Mouse (Mus musculus): ENCODE data around the gene Tmprss11a.

Tmprss11a gene

DNA sequence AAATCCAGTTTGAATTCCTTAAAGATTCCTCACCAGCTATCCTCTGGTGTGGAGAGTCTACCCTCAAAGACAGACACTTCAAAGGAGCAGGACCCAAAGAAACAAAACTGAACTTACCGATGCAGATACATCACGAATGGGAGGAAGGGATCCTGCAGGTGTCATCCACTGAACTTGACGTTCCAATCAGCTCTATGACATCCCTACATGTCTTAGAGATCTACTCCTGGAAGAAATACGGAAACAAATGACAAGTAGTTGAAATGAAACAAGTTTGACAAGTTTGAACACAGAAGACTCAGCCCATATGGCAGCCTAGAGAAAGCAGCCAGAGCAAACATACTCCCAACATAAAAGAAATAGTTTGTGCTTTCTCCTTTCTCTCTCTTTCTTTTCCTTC is at the start of gene Tmprss11a:
Gene Tmprss11a (minus strand): TSS at position 101 of the 400 bp plus-strand sequence.
- DNase-seq = no peak

DNA sequence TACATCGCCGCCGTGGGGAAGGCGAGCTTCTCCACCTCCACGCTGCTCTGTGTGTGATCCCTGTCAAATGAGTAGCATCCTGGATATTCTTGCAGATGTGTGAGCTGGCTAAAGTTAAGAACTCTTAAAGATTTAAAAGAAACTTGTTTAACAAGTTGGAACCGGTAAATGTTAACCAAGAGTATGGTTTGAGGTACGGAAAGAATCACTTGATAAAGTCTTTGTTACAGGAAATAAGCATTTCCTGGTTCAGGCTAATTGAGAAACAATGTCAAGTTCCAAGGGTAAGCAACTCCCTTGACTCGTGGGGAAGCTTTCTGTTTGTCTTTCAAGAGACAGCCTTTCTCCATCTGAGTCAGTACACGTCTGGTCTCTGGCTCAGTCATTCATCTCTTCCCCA is 49.7 kb upstream of the Tmprss11a start, which contains the start of gene Tmprss11g:
Gene Tmprss11g (minus strand): TSS at position 101 of the 400 bp plus-strand sequence.
- DNase-seq = no peak

DNA sequence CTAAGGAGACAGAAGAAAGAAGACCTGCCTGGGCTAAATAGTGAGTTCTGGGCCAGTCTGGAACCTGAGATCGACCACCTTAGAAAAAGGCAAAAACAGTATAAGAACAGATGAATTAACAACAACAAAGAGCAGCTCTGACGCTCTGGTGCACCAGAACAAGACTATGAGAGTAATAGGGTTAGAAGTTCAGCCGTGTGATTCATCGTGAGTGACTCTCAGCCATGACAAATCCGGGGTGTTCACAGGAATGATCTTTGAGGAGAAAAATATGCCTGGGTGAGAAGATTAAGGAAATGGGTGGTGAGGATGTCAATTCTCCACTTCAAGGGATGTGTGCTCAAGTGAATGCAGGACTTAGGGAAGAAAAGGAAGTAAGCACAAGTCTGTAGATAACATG is 42.7 kb upstream of the Tmprss11a start:
- DNase-seq = no peak

GRCm38 (mm10) chr5:86493453-86493852 is 24.7 kb upstream of the Tmprss11a start:
- DNase-seq = no peak

- no peak for DNase-seq
Observed at GRCm38 (mm10) chr5:86482562-86482961, 13.8 kb upstream of the Tmprss11a start.

GRCm38 (mm10) chr5:86482031-86482430 is 13.2 kb upstream of the Tmprss11a start:
- no peak for DNase-seq

DNA sequence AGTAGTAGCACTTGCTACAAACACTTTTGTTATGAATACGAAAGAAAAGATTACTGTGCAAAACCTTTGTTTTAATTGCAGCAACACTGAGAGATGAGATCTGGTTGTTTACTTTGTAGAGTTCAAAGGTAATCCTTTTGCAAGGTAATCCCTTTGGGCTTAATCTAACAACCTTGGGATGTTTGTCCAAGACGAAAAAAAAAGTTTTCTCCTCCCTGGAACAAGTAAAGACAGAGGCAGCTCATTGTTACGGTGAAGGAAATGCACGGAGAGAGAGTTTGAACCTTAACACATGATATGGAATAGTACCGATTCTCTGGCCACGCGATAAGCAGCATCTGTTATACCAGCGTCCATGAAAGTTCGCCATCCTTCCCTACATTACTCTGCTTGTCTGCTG is 5.1 kb upstream of the Tmprss11a start:
- DNase-seq = no peak

GRCm38 (mm10) chr5:86439306-86439705 is 29.5 kb downstream of the Tmprss11a start:
- DNase-seq = no peak

- no peak for DNase-seq
Observed at GRCm38 (mm10) chr5:86438548-86438947, 30.2 kb downstream of the Tmprss11a start.

GRCm38 (mm10) chr5:86432697-86433096 is 36.1 kb downstream of the Tmprss11a start:
- peak; percentile 25 for DNase-seq

DNA sequence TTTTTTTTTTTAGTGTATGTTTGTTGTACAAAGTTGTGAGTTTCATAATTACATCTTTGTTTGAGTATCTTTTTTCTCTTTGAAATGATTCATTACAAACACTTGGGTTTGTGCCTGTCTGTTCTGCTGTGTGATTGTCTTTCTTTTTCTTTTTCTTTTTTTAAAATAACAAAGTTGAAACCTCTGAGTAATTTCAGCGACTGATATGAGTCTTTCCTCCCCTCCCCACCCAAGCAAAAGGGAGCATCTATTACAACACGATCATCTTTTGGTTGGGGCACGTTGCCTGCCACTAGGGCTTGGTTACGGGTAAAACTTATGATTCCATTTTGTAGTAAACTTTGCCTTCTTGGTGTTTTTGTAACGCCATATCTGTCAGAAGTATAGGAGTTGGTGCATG is 37.7 kb downstream of the Tmprss11a start:
- DNase-seq = no peak

GRCm38 (mm10) chr5:86421323-86422028 is 47.3 kb downstream of the Tmprss11a start:
- no peak for DNase-seq

GRCm38 (mm10) chr5:86419494-86419893 is 49.3 kb downstream of the Tmprss11a start:
- no peak for DNase-seq

DNA sequence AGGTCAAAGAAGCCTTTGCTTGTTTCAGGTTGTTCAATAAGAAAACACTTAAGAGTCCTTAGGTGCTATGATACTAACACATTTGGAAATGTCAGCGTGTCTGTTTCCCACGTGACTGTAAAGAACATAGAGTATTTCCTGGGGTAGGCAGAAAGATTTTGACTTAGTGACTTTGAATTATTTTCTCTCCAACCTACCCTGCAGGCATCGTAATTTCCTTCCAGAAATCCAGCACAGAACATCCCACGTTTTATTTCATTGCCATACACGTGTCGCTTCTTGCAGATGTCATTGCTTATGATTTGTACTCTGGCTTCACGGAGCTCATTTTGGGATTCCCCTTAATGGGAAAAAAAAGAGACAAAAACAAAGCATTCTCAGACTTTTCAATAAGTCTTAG is 54.5 kb downstream of the Tmprss11a start:
- no peak for DNase-seq

GRCm38 (mm10) chr5:86410815-86411214 is 58.0 kb downstream of the Tmprss11a start:
- peak; percentile 32 for DNase-seq

DNA sequence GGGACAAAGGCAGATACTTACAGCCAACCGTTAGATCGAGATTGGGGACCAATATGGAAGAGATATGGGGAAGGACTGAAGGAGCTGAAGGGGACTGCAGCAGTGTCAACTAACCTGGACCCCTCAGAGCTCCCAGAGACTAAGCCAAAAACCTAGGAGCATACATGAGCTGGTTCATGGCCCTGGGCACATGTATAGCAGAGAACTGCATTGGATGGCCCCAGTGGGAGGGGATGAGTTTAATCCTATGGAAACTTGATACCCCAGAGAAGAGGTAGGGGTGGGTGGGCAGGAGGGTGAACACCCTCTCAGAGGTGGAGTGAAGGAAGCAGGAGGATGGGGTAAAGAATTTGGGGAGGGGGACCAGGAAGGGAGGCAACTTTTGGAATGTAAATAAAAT is 60.8 kb downstream of the Tmprss11a start:
- no peak for DNase-seq

- DNase-seq = no peak
Observed at GRCm38 (mm10) chr5:86407191-86407590, 61.6 kb downstream of the Tmprss11a start.

GRCm38 (mm10) chr5:86373320-86373719 is 95.5 kb downstream of the Tmprss11a start, which contains the start of gene Tmprss11d:
Tmprss11d (minus strand) TSS chr5:86373420.
- no peak for DNase-seq
